Mouse (Mus musculus) stomach, postnatal 0 days (tissue): Measurements from ENCODE around the gene Plekha6. TPM values are rescaled to one million over a fixed set of nuclear protein-coding genes. Genes with fewer than 3 reads are reported as not detected.

Experiments used
- ATAC-seq: fragments of 200-750 bp; cut with Nextera tagmentation; 2 replicates; pipeline ENCODE4 v1.8.0; 2017; ENCODE audit not compliant: low FRiP score, low TSS enrichment
- DNase-seq: peaks from one replicate; pipeline ENCODE4 v3.0.0-alpha.2; 2016; ENCODE audit warnings: low spot score
- H3K27ac ChIP-seq: fragments of 300-500 bp; sonication (generic); replicated peaks from 2 replicates; pipeline ENCODE4 v1.5.1; 2014; ENCODE audit warnings: mild to moderate bottlenecking, control low read depth
- H3K27me3 ChIP-seq: fragments of 300-500 bp; sonication (generic); 2 replicates; pipeline ENCODE4 v1.6.1; 2014; ENCODE audit warnings: low read length; ENCODE audit not compliant: control insufficient read depth, insufficient read depth
- H3K36me3 ChIP-seq: fragments of 300-500 bp; sonication (generic); 2 replicates; pipeline ENCODE4 v1.6.1; 2014; ENCODE audit warnings: low read length, mixed read lengths; ENCODE audit not compliant: control insufficient read depth, insufficient read depth
- H3K4me1 ChIP-seq: fragments of 300-500 bp; sonication (generic); replicated peaks from 2 replicates; pipeline ENCODE4 v1.6.1; 2014; ENCODE audit warnings: antibody characterized with exemption; ENCODE audit not compliant: control insufficient read depth, insufficient read depth
- H3K4me2 ChIP-seq: fragments of 300-500 bp; sonication (generic); replicated peaks from 2 replicates; pipeline ENCODE4 v1.6.1; 2014; ENCODE audit warnings: low read depth, mild to moderate bottlenecking, control low read depth, moderate library complexity
- H3K4me3 ChIP-seq: fragments of 300-500 bp; sonication (generic); 2 replicates; pipeline ENCODE4 v1.5.1; 2014; ENCODE audit warnings: low read depth, low read length, control low read depth
- H3K9ac ChIP-seq: fragments of 300-500 bp; sonication (generic); 2 replicates; pipeline ENCODE4 v1.6.1; 2014; ENCODE audit warnings: mild to moderate bottlenecking, low read length, control low read depth, mixed read lengths
- H3K9me3 ChIP-seq: fragments of 300-500 bp; sonication (generic); 2 replicates; pipeline ENCODE4 v1.6.1; 2016; ENCODE audit warnings: low read length; ENCODE audit not compliant: control insufficient read depth
- CTCF ChIP-seq: IDR thresholded peaks from 2 replicates; pipeline ENCODE4 v1.5.1; 2016; ENCODE audit warnings: antibody characterized with exemption, low read depth, mild to moderate bottlenecking, moderate library complexity
- EP300 ChIP-seq: optimal IDR thresholded peaks from 2 replicates; pipeline ENCODE3; 2016; ENCODE audit warnings: antibody characterized with exemption
- WGBS: fragments of 180-500 bp; shearing (Covaris S2); extraction: QIAGEN DNeasy Blood & Tissue Kit; methylation state at CpG from one replicate; pipeline ENCODE4 v1.1.7; 2014; 5-methylcytosine and 5-hydroxymethylcytosine counted together
- polyA plus RNA-seq: library from polyadenylated mRNA; unstranded; fragments of >200 nt; fragmentation: Nextera tagmentation; extraction: Ambion mirVana; gene quantifications from 2 replicates; pipeline ENCODE4 v1.2.1, GENCODE M21; 2015

Gene Plekha6
- polyA plus RNA-seq, 1 experiment from 2014 or later, result 11.1 TPM

DNA sequence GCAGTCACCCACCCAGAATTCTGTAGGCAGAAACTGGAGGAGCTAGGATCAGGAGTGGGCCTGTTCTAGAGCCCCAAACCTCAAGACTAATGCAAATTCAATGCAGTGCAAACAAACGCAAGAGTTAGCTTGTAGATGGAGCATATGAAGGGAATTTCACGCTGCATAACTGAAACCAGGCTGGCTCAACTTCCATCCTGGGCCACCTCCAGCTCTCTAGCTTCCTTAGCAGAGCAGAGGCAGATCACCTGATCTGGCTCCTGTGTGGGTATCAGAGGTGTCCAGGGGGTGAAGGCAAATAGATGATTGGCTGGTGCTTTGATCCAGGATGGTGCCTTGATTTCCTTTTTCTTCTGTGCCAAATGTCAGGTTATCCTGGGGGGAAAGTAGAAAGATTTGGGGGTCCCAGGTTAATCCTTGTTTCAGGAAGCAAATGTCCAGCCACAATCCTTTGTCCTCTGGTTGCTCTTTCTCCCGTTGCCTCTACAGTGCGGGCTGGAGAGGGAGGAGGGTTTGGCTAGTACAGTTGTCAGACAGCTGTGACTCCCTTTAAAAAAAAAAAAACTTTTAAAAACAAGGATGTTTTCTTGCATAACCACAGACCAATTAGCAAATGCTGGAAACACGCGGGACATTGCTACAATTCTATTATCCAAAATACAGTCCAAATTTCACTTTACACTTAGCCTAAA is 75.3 kb downstream of the Plekha6 start:
- TF ChIP-seq EP300, result no peak
- TF ChIP-seq CTCF, result no peak
- 44% methylated on average over 6 of the region's 6 CpGs for WGBS
- DNase-seq (no peak), ATAC-seq (no peak)
- Histone ChIP-seq H3K27me3 (no peaks in the 10 kb centered on the region), H3K9me3 (no peaks in the 10 kb centered on the region), H3K27ac (peak overlapping the region; percentile 71), H3K4me2 (no peak overlapping the region), H3K36me3 (no peaks in the 10 kb centered on the region), H3K4me1 (peaks cover 20% of the 10 kb centered on the region; the same call in 1 of the 2 replicates), H3K9ac (no peak overlapping the region), H3K4me3 (no peak overlapping the region)

GRCm38 (mm10) chr1:133239813-133240160 is 75.8 kb downstream of the Plekha6 start:
- no peaks in the 10 kb centered on the region for H3K36me3 ChIP-seq
- DNase-seq, result no peak
- H3K4me1 ChIP-seq, result peaks cover 21% of the 10 kb centered on the region; the same call in 1 of the 2 replicates
- no peaks in the 10 kb centered on the region for H3K27me3 ChIP-seq
- TF ChIP-seq CTCF (no peak), EP300 (no peak)
- WGBS, result 75% methylated on average over 6 of the region's 6 CpGs
- peak overlapping the region; percentile 63 for H3K27ac ChIP-seq
- H3K4me2 ChIP-seq, result no peak overlapping the region
- H3K4me3 ChIP-seq, result no peak overlapping the region
- H3K9ac ChIP-seq, result no peak overlapping the region
- H3K9me3 ChIP-seq, result no peaks in the 10 kb centered on the region
- no peak for ATAC-seq

- Histone ChIP-seq H3K4me2 (no peak overlapping the region), H3K4me3 (no peak overlapping the region), H3K9ac (no peak overlapping the region), H3K36me3 (no peaks in the 10 kb centered on the region), H3K27ac (peak overlapping the region; percentile 61), H3K9me3 (no peaks in the 10 kb centered on the region), H3K27me3 (no peaks in the 10 kb centered on the region), H3K4me1 (peaks cover 29% of the 10 kb centered on the region)
- peak; percentile 51 for DNase-seq
- 24% methylated on average over 3 of the region's 3 CpGs for WGBS
- no peak for TF ChIP-seq EP300
- TF ChIP-seq CTCF, result no peak
- ATAC-seq, result 0 out of 2 replicates have a peak, but pooled peaks have one; percentile 11
Observed at GRCm38 (mm10) chr1:133240881-133241280, 76.9 kb downstream of the Plekha6 start.

DNA sequence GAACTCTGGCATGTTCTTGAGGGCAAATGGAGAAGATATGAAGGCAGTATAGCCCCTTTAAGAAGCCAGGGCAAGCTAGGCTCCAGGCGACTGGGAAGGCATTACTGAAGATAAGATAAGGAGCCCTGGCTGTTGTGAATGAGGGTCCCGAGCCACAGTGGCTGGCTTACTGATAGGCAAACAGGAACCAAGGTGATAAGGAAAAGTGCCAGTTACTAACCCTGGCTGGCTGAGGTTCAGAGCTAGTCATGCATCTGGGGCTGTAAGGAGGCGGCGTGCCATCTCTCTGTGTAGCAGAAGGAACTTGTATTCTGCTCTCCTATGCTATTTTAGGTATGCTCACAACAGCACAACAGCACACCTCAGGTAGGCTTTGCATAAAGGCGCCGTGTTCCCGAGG is 80.7 kb downstream of the Plekha6 start:
- no peaks in the 10 kb centered on the region for H3K27me3 ChIP-seq
- TF ChIP-seq EP300 (no peak), CTCF (no peak)
- H3K4me1 ChIP-seq, result peaks cover 19% of the 10 kb centered on the region
- no peaks in the 10 kb centered on the region for H3K36me3 ChIP-seq
- H3K4me2 ChIP-seq, result no peak overlapping the region
- 52% methylated on average over 7 of the region's 7 CpGs for WGBS
- ATAC-seq (no peak), DNase-seq (peak; percentile 49)
- no peak overlapping the region for H3K4me3 ChIP-seq
- no peaks in the 10 kb centered on the region for H3K9me3 ChIP-seq
- no peak overlapping the region for H3K9ac ChIP-seq
- peak overlapping the region; percentile 67 for H3K27ac ChIP-seq

- TF ChIP-seq CTCF, result no peak
- no peak for TF ChIP-seq EP300
- H3K4me2 ChIP-seq, result peak overlapping the region; percentile 36
- peak overlapping the region; percentile 16; the same call in 1 of the 2 replicates for H3K4me3 ChIP-seq
- no peaks in the 10 kb centered on the region for H3K9me3 ChIP-seq
- H3K27ac ChIP-seq, result peak overlapping the region; percentile 63
- 40% methylated on average over 12 of the region's 12 CpGs for WGBS
- H3K9ac ChIP-seq, result no peak overlapping the region
- H3K36me3 ChIP-seq, result no peaks in the 10 kb centered on the region
- ATAC-seq (peak; percentile 70), DNase-seq (peak; percentile 82)
- peaks cover 16% of the 10 kb centered on the region for H3K4me1 ChIP-seq
- no peaks in the 10 kb centered on the region for H3K27me3 ChIP-seq
Observed at GRCm38 (mm10) chr1:133245690-133246619, 81.9 kb downstream of the Plekha6 start.
